Mouse (Mus musculus) midbrain, embryonic 14.5 days (tissue): ENCODE measurements around the gene Alg2. TPM values are rescaled to one million over a fixed set of nuclear protein-coding genes. Genes with fewer than 3 reads are reported as not detected.

Experiments
- ATAC-seq: fragments of 200-750 bp; cut with Nextera tagmentation; 2 replicates; pipeline ENCODE4 v1.8.0; 2017; ENCODE audit warnings: moderate number of reproducible peaks, moderate library complexity; ENCODE audit not compliant: low FRiP score, low TSS enrichment
- DNase-seq: peaks from one replicate; pipeline ENCODE4 v3.0.0-alpha.2; 2015
- H3K27ac ChIP-seq: fragments of 300-500 bp; sonication (generic); replicated peaks from 2 replicates; pipeline ENCODE4 v1.5.1; 2014; ENCODE audit warnings: mild to moderate bottlenecking, low read depth, low read length, moderate library complexity
- H3K27me3 ChIP-seq: fragments of 300-500 bp; sonication (generic); 2 replicates; pipeline ENCODE4 v1.6.1; 2014; ENCODE audit warnings: low read length, control low read depth, mixed read lengths; ENCODE audit not compliant: control insufficient read depth, insufficient read depth
- H3K36me3 ChIP-seq: fragments of 300-500 bp; sonication (generic); 2 replicates; pipeline ENCODE4 v1.6.1; 2014; ENCODE audit warnings: low read length, control low read depth; ENCODE audit not compliant: control insufficient read depth, insufficient read depth
- H3K4me1 ChIP-seq: fragments of 300-500 bp; sonication (generic); 2 replicates; pipeline ENCODE4 v1.6.1; 2014; ENCODE audit warnings: mild to moderate bottlenecking, antibody characterized with exemption, low read length, control low read depth; ENCODE audit not compliant: control insufficient read depth, insufficient read depth
- H3K4me2 ChIP-seq: fragments of 300-500 bp; sonication (generic); 2 replicates; pipeline ENCODE4 v1.6.1; 2014; ENCODE audit warnings: mild to moderate bottlenecking, low read length, moderate library complexity
- H3K4me3 ChIP-seq: fragments of 300-500 bp; sonication (generic); replicated peaks from 2 replicates; pipeline ENCODE4 v1.5.1; 2014; ENCODE audit warnings: low read depth, low read length
- H3K9ac ChIP-seq: fragments of 300-500 bp; sonication (generic); replicated peaks from 2 replicates; pipeline ENCODE4 v1.6.1; 2014; ENCODE audit warnings: mild to moderate bottlenecking, low read length, moderate library complexity
- H3K9me3 ChIP-seq: fragments of 300-500 bp; sonication (generic); 2 replicates; pipeline ENCODE4 v1.6.1; 2016; ENCODE audit warnings: low read length, control low read depth, mixed read lengths; ENCODE audit not compliant: control insufficient read depth
- whole genome bisulfite sequencing: fragments of 180-500 bp; shearing (Covaris S2); extraction: QIAGEN DNeasy Blood & Tissue Kit; methylation state at CpG from one replicate; pipeline ENCODE4 v1.1.7; 2014; 5-methylcytosine and 5-hydroxymethylcytosine counted together
- polyA plus RNA-seq: library from polyadenylated mRNA; unstranded; fragments of >200 nt; fragmentation: Nextera tagmentation; extraction: Ambion mirVana; gene quantifications from 2 replicates; pipeline ENCODE4 v1.2.1, GENCODE M21; 2014

Gene Alg2
- polyA plus RNA-seq, 1 experiment from 2014 or later = 339 TPM

DNA sequence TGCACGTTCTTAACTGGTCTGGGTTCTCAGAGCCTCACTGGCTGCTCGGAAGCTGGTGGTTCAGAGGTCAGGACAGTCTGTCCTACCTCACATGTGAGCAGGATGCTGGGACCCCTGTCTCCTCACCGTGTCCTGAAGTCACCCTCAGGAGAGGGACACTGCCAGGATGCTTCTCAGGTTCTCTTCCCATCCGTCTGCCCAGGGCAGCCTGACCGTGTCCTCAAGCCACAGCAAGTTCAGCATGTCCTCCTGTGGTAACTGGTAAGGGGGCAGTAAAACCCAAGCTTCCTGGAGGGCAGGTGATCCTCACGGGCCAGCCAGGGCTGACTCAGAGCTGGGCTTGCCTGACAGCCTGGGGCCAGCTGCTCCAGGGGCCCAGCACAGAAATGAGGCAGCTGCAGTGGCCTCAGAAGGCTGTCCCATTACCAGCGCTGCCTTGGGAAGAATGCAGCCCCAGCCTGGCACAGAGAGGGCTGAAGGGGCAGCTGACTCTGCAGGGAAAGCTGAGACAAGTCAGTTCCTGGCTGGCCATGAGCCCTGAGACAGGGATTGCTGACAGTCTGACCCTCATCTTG is 23.8 kb upstream of the Alg2 start:
- ATAC-seq = no peak
- no peak overlapping the region for H3K4me3 ChIP-seq

GRCm38 (mm10) chr4:47494686-47495085 is 20.6 kb upstream of the Alg2 start:
- ATAC-seq = no peak
- 80% methylated on average over 2 of the region's 2 CpGs for WGBS
- Histone ChIP-seq H3K9ac (no peak overlapping the region), H3K9me3 (no peaks in the 10 kb centered on the region), H3K27ac (no peak overlapping the region), H3K4me1 (peaks cover 7% of the 10 kb centered on the region; the same call in 1 of the 2 replicates), H3K4me2 (no peak overlapping the region), H3K27me3 (no peaks in the 10 kb centered on the region), H3K4me3 (no peak overlapping the region), H3K36me3 (no peaks in the 10 kb centered on the region)
- DNase-seq = no peak

More for the DNA sequence above, 23.8 kb upstream of the Alg2 start:
- H3K36me3 ChIP-seq = no peaks in the 10 kb centered on the region
- H3K9ac ChIP-seq = no peak overlapping the region
- no peak for DNase-seq
- no peaks in the 10 kb centered on the region for H3K9me3 ChIP-seq
- H3K4me1 ChIP-seq = no peaks in the 10 kb centered on the region
- no peaks in the 10 kb centered on the region for H3K27me3 ChIP-seq
- H3K27ac ChIP-seq = no peak overlapping the region
- H3K4me2 ChIP-seq = no peak overlapping the region
- 71% methylated on average over 7 of the region's 7 CpGs for WGBS

GRCm38 (mm10) chr4:47494137-47494536 is 20.0 kb upstream of the Alg2 start:
- 88% methylated on average over 1 of the region's 1 CpGs for WGBS
- no peak for ATAC-seq
- Histone ChIP-seq H3K4me3 (no peak overlapping the region), H3K27ac (no peak overlapping the region), H3K9ac (no peak overlapping the region), H3K27me3 (no peaks in the 10 kb centered on the region), H3K9me3 (no peaks in the 10 kb centered on the region), H3K4me1 (peaks cover 7% of the 10 kb centered on the region; the same call in 1 of the 2 replicates), H3K4me2 (no peak overlapping the region), H3K36me3 (no peaks in the 10 kb centered on the region)
- no peak for DNase-seq

- Histone ChIP-seq H3K4me2 (no peak overlapping the region), H3K27ac (no peak overlapping the region), H3K4me3 (no peak overlapping the region), H3K9me3 (no peaks in the 10 kb centered on the region), H3K9ac (no peak overlapping the region), H3K27me3 (no peaks in the 10 kb centered on the region), H3K36me3 (no peaks in the 10 kb centered on the region), H3K4me1 (peaks cover 7% of the 10 kb centered on the region; the same call in 1 of the 2 replicates)
- 87% methylated on average over 8 of the region's 8 CpGs for WGBS
- DNase-seq (no peak), ATAC-seq (no peak)
Observed at GRCm38 (mm10) chr4:47493456-47493855, 19.3 kb upstream of the Alg2 start.

DNA sequence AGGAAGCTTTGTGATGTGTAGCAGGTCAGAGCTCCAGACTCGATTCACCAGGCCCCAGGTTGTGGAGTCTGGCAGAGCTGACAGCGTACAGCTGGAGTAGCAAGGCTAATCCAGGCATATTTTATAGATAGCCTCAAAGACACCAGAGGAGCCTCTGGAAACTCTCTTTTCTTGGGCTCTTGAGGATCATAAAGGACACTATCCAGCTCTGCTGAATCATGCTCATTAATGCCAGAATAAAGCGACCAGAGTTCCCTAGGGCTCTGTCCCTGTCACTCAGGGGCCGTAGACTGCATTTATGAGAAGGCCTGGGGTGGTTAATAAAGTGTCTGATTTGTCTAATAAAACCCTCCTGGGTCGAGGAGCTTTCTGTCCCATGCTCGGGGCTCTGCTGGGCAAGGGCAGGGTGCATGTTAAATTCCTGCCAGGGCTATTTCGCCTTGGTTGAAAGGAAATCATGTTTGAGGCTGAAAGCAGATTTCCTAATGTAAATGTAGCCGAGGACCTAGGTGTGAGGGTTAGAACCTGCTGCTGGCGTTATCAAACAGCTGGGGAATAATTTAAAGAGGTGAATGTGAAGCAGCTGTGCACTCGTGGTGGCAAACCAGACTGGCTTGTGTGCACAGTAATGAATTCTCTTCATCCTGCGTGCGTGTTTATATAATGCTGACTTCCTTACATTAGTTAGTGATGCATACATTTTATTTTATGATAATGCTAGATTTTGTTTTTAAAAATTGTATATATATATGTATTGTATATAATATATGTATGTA is 18.4 kb upstream of the Alg2 start:
- H3K4me2 ChIP-seq = no peak overlapping the region
- no peaks in the 10 kb centered on the region for H3K36me3 ChIP-seq
- peak overlapping the region; percentile 60 for H3K27ac ChIP-seq
- no peaks in the 10 kb centered on the region for H3K9me3 ChIP-seq
- ATAC-seq = peak; percentile 50; the same call in 1 of the 2 replicates
- no peaks in the 10 kb centered on the region for H3K27me3 ChIP-seq
- 36% methylated on average over 12 of the region's 12 CpGs for WGBS
- no peak overlapping the region for H3K9ac ChIP-seq
- peak; percentile 65 for DNase-seq
- H3K4me1 ChIP-seq = peaks cover 7% of the 10 kb centered on the region; the same call in 1 of the 2 replicates
- no peak overlapping the region for H3K4me3 ChIP-seq

DNA sequence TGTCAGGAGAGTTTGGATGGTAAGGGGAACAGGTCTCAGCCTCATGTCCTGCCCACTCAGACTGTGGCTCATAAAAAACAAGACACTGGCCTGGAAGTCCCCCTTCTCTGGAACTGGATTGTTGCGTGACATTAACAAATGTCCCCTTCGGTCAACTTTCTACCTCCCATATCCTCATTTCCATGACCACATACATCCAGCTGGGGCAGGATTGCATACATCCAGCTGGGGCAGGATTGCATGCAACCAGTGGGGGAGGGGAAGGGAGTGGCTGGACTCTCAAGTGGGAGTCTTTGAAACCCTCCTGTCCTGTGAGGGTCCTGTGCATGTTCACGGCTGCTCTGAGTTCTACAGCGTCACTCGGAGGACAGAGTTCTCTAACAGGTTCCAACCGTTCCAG is 17.1 kb upstream of the Alg2 start:
- H3K27ac ChIP-seq = no peak overlapping the region
- WGBS = 90% methylated on average over 6 of the region's 6 CpGs
- H3K27me3 ChIP-seq = no peaks in the 10 kb centered on the region
- DNase-seq (no peak), ATAC-seq (no peak)
- H3K9ac ChIP-seq = no peak overlapping the region
- peaks cover 7% of the 10 kb centered on the region; the same call in 1 of the 2 replicates for H3K4me1 ChIP-seq
- H3K36me3 ChIP-seq = no peaks in the 10 kb centered on the region
- H3K9me3 ChIP-seq = no peaks in the 10 kb centered on the region
- no peak overlapping the region for H3K4me3 ChIP-seq
- H3K4me2 ChIP-seq = no peak overlapping the region

- no peaks in the 10 kb centered on the region for H3K9me3 ChIP-seq
- H3K4me3 ChIP-seq = no peak overlapping the region
- H3K9ac ChIP-seq = no peak overlapping the region
- H3K27me3 ChIP-seq = no peaks in the 10 kb centered on the region
- peaks cover 75% of the 10 kb centered on the region for H3K36me3 ChIP-seq
- no peak for ATAC-seq
- no peak for DNase-seq
- H3K4me2 ChIP-seq = no peak overlapping the region
- H3K4me1 ChIP-seq = peaks cover 1% of the 10 kb centered on the region; the same call in 1 of the 2 replicates
- H3K27ac ChIP-seq = no peak overlapping the region
- 94% methylated on average over 9 of the region's 9 CpGs for WGBS
Observed at GRCm38 (mm10) chr4:47480576-47480975, 6.4 kb upstream of the Alg2 start.

DNA sequence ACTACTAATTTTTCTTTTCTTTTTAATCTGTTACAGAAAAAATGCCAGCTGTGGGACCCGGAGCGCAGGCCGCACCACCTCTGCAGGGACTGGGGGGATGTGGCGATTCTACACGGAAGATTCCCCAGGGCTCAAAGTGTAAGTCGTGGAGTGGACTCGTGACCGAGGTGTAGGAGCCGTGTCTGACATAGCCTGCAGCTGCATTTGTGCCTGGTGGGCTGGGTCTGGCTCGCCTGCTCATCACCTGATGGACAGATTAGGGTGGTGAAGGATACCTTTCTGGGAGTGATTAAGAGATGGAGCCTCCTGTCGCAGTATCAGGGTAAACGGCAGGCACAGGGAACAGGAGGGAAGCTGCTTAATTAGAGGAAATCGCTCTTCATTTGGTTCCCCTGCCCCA is 6.0 kb upstream of the Alg2 start:
- H3K9ac ChIP-seq = no peak overlapping the region
- no peak for DNase-seq
- peaks cover 6% of the 10 kb centered on the region for H3K4me1 ChIP-seq
- no peak overlapping the region for H3K4me2 ChIP-seq
- ATAC-seq = no peak
- H3K27ac ChIP-seq = no peak overlapping the region
- no peaks in the 10 kb centered on the region for H3K27me3 ChIP-seq
- no peak overlapping the region for H3K4me3 ChIP-seq
- H3K9me3 ChIP-seq = no peaks in the 10 kb centered on the region
- 95% methylated on average over 13 of the region's 13 CpGs for WGBS
- H3K36me3 ChIP-seq = peaks cover 75% of the 10 kb centered on the region

DNA sequence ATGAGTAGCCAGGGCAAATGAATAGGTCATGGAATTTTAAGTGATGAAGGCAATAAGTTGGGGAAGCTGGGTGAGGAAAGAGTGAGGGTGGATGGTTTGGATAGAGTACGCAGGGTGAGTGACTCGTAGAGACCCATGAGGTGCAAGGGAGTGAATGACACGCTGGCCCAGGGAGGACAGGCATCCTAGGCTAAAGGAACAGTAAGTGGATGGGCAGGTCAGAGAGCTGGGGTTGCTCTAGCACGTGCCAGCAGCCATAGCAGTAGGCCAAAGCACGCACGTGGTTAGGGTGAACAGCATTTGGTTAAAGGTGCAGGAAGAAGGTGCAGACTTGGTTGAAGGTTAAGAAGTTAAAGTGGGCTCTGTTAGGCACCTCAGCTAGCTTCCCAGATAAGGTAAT is 3.4 kb upstream of the Alg2 start:
- no peak for DNase-seq
- ATAC-seq = no peak
- Histone ChIP-seq H3K4me3 (no peak overlapping the region), H3K4me2 (no peak overlapping the region), H3K9ac (no peak overlapping the region), H3K4me1 (peaks cover 15% of the 10 kb centered on the region), H3K36me3 (peaks cover 59% of the 10 kb centered on the region), H3K27me3 (no peaks in the 10 kb centered on the region), H3K27ac (no peak overlapping the region), H3K9me3 (no peaks in the 10 kb centered on the region)
- WGBS = 95% methylated on average over 6 of the region's 6 CpGs
